Mouse (Mus musculus): ENCODE data around the gene Aarsd1.
"Not testable (repeated sequence)": the region's sequence is repeated elsewhere in the genome, so short reads cannot be mapped to it uniquely, and the experiment has no call there.

Gene Aarsd1

DNA sequence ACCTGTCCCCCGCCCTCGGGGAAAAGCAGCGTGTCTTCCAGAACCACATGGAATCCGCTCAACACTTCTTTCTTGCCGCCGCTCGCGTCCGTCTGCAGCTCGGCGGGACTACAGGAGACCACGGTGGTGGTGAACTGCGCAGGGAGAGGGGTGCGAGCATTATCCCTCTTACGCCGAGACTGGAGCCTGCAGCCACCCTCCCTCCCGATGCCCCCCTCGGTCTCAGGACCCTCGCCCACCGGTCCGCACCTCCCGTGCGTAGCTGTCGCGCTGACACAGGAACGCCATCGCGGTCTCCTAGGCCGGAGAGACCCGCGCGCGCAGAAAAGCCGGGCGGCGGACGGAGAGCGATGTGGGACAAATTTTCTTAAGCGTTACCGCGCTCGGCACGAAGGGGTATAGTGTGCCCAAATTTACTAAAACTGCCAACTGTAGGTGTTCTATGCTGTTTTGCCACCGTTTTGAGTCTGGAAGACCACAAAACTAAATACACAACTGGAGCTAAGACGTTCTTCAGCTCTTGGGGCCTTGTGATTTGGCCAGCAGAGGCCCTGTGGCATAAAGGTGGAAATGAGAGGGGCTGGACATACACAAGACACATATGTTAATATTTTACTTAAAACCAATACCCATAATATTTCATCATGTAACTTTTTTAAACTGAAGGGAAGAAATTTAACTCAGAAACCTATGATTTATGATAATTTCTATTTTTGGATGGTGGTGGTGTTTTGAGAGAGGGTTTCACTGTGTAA, at the start of gene Aarsd1:
TSS of gene Aarsd1 (minus strand) at position 515 of the 755 bp plus-strand sequence.
- peak; percentile 88 for DNase-seq (ENCODE audit: low spot score)

DNA sequence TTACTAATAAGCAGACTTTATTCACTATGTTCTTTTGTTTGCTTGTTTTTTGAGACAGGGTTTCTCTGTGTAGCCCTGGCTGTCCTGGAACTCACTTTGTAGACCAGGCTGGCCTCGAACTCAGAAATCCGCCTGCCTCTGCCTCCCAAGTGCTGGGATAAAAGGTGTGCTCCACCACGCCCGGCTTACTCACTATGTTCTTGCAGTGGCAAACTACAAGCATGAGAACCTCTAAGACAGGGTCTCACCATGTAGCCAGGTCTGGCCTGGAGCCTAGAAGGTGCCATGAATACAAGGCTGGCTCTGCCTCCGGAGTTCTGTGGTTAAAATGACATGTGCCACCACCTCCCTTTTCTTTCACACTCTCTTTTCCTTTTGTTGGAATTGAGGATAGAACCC, 49.1 kb upstream of the Aarsd1 start:
- not testable (repeated sequence) for DNase-seq (ENCODE audit: low spot score)

DNA sequence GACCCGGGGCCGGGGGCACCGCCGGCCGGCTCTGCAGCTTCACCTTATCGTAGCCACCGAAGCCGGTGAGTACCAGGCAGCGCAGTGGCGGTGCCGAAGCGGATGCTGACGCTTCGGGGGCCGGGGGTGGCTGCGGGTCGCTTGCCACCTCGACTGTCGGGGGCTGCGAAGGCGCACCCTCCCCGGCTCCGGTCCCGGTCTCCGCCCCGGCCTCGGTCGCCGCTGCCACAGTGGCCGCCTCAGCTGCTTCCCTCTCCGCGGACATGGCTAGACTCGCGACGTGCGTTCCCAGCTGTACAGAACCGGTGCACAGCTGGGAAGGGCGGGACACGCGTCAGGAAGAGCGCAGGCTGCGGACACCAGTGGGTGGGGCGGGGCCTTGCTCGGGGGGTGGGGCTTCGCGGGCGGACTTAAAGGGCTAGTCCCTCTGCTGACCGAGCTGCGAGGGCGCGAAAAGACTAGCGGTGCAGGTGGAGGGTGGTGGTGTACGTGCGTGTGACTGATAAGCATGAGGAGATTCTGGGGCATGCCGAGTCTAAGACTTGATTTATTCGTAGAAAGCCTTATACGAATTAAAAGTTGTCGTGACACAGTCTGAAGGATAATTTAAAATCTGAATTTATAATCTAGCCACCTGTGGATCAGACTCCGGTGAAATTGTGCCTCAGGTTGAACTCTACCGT, 48.6 kb upstream of the Aarsd1 start, which contains the start of gene Vat1:
TSS of gene Vat1 (minus strand) at position 362 of the 683 bp plus-strand sequence.
- DNase-seq (ENCODE audit: low spot score) = peak; percentile 47

DNA sequence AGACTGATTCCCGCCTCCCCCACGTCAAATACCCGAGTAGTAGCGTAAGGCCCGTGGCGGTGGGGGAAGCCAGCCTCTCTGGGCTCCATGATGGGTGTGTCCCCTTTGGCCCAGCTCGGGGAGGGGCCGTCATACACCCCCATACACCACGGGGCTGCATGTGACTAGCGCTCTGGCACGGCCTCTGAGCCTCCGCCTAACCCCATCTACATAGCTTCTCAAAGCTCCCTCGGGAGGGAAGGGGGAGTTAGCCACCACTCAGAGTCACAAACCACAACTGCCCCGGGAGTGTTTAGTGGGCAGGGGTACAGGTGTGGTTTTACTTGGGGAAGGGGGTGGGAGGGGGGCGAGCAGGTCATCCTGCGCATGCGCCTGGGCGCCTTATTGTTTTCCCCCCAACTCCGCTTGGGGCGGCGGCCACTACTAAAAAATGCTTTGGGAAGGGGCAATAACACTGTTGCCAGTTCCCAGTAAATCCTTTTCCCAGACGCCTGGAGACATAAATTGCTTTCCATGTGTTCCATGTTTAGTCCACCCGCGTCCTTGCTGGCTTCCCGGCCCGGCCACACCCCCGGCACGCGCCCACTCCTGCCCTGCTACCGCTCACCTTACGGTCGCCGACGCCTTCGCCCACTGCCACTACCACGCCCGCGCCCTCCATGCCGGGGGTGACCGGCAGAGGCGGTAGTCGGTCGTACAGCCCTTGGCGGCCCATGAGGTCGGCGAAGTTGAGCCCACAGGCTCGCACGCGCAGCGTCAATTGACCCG, 47.9 kb upstream of the Aarsd1 start:
- DNase-seq (ENCODE audit: low spot score) = peak; percentile 57

DNA sequence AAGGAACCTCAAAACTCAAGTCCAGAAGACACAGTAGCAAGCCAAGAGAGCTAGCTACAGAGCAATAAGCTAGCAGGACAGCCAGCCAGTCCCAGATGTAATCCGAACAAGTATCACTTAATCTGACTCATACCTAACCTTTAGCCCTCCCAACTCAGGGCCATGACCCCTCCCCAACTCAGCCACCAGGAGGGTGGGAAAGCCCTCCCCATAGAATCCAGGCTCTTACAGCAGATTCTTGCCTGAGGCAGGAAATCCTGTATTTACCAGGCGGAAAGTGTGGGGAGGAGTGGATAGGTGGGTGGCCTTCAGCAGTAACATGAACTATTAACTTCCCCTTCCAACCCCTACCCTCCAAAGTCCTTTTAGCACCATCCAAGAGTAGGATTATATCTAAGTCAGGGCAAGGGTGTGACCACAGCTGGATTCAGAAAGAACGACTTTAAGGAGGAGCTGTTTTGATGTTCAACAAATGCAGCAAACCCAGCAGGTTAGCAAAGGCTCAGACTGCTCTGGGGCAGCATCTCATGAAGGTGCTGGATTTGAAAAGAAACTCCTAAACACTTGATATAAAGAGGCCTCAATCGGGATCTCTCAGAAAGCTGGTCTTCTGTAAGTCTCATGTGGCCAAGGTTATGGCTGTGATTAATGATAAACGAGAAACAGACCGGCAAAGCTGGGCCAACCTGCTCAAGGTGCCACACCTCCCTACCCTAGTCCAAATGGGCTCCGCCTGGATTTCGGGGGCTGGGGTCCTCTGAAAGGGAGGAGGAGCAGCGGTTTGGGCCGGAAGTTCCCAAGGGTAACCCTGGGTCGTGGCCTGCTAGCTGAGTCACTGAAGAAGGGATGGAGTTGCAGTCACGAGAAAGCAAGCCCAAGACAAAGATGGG, 47.0 kb upstream of the Aarsd1 start, which contains the start of gene Rnd2:
TSS of gene Rnd2 (plus strand) at position 789 of the 890 bp plus-strand sequence.
- DNase-seq (ENCODE audit: low spot score) = no peak

DNA sequence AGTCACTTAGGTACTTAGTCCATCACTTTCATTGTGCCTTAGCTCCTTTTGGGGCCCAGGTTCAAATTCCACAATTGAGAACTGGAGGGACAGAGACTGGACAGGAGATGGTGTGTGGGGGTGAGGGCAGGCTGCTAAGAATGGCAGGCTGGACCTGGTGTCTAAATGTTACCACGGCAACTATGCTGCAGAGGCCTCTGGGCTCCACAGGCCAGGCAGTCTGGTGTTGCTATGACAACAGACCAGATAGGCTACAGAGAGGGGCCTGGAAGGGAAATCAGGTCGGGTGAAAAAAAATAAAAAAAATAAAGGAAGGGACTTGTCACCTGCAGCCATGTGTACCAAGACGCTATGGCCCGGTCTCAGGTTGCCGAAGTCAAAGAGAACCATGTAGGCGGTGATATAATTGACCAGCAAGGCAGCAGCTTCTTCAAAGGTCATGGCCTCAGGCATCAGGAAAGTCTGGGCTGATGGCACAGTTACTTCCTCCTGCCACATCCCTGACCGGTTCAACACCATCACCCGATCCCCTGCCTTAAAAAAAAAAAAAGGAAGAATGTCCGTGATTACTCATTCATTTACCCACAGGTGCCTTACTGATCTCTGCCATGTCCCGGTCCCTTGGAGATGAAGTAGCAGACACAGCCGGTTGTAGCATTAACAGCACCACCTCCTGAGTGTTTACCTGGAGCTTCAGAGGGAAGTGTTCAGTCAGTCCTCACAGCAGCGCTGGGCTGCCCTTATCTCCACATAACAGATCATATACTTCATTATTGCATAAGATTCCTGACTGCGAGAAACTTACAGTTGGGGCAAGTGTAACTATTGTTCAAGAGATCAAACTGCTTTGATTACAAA, 45.4 kb upstream of the Aarsd1 start:
- no peak for DNase-seq (ENCODE audit: low spot score)

DNA sequence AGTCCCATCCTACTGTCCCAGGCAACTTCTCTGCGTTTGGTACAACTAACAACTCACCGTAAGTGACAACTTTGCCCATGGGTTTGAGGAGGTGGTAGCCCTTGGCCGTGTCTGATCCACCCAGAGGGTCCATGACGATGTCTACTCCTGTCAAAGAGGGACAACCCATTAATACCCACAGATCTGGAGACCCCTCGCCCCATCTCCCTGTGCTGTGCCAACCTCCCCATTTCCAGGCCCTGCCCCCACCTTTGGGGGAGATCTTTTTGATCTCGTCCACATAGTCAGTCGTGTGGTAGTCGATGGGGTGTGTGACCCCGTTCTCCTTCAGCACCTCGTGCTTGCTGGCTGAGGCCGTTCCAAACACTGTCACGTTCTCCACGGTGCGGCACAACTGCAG, 44.7 kb upstream of the Aarsd1 start:
- no peak for DNase-seq (ENCODE audit: low spot score)

DNA sequence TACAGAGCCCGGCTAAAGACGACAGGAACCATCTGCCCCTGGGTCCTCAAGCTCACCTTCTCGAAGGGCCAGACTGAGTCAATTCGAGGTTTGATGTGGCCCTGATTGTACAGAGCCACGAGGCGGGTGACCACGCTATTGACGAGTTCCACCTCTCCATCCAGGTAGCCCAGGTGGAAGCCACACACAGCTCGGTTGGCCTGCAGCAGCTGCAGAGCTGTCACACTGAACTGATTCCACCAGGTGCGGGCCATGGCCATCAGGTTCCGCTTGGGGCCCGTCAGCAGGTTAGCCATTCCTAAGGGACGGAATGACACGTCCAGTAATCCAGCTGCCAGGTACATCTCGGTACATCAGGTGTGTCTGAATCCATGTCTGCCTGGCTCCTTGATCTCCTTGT, 42.9 kb upstream of the Aarsd1 start:
- DNase-seq (ENCODE audit: low spot score) = no peak

DNA sequence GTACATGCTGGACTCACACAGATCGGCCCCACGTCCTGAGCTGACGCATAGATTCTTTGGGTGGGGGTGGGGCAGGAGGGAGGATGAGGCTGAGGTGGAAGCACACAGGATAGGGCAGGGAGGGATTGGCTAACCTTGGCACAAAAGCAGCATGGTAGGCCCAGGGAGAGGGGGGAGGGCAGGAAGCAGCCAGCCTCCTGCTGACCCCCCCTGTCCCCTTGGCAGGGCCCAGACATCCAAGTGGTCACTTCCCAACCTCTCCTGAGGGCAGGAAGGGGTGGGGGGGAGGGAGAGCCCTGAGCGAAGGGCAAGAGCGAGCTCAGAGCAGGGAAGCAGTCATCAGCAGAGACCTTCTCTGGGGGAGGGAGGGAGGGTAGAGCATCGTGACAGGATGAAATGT, 42.3 kb upstream of the Aarsd1 start:
- DNase-seq (ENCODE audit: low spot score) = no peak

DNA sequence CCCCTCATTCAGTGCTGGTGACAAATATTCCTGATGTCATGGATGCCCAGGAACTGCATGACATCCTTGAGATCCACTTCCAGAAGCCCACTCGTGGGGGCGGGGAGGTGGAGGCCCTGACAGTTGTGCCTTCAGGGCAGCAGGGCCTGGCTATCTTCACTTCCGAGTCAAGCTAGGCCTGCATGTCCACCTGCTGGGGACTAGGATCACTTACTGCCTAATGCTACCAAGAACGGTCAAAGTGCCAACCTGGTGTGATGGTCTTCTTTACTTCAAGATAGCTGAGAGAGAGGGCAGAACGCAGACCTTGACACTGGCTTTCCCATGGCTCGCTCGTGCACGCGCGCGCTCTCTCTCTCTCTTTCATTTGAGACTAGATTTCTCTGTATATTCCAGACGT, 40.8 kb upstream of the Aarsd1 start:
- DNase-seq (ENCODE audit: low spot score) = no peak

DNA sequence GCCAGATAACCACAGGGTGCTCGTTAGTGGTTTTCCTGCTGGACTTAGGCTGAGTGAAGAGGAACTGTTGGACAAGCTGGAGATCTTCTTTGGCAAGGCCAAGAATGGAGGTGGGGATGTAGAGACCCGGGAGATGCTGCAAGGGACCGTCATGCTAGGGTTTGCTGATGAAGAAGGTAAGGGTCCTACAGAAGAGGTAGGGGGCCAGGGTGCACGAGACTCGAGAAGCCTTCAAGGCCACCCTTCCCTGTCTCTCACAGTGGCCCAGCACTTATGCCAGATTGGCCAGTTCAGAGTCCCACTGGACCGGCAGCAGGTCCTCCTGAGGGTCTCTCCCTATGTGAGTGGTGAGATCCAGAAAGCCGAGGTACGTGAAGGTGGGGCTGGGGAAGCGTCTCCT, 40.2 kb upstream of the Aarsd1 start:
- DNase-seq (ENCODE audit: low spot score) = no peak

DNA sequence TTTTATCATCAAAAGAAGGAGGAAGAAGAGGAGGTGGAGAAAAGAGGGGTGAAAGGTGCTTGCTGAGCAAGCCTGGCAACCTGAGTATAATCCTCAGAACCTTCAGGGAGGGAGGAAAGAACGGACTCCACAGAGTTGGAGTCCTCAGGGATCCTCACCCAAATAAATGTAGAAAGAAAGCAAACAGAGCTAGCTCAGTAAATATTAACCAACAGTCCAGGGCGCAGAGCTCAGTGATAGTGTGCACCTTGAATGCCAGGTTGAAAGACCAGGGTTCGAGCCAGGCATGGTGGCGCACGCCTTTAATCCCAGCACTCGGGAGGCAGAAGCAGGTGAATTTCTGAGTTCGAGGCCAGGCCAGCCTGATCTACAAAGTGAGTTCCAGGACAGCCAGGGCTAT, 38.2 kb upstream of the Aarsd1 start:
- DNase-seq (ENCODE audit: low spot score) = no peak

DNA sequence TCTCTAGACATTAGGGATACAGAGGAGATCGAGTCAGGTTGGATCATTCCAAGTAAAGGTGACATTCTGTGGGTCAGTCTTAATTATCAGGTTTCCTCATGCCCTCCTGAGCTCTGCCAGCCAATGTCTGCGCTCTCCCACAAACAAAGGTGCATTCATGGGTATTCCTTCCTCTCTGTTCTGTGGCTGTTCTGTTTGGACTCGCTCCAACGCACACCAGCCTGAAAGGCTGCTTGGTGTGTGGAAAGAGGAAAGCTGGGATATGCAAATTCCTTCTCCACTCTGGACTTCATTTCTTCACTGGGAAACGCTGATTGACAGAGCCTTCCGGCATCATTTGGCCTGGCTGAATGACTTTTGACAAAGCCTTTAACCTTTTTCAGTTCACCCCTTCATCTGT, 37.3 kb upstream of the Aarsd1 start:
- DNase-seq (ENCODE audit: low spot score) = no peak

DNA sequence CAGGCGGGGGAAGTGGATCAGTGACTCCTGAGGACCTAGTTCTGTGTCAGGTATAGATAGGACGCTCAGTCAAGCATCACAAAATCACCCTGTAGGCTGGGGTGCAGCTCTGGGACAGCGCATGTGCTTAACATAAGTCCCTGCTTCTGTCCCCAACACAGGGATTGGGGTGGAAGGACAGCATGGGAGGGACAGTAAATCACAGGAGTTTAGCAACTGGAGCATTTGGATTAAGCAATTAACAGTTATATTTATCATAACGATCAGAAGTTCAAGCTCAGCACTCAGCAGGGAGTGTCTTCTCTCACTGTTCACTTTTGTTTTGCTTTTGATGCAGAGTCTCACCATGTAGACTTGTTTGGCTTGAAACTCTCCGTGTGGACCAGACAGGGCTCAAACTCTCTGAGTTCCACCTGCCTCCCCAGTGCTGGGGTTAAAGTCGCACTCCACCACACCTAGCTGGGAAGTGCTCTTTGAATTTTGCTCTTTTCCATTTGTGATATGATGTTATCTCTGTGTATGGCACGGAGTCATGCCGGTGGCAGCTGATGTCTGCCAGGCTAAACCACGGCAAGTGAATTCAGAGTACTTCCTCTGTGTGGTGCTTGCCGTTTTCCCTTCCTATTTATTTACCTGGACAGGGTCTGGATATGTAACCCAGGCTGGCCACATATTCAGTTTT, 34.8 kb upstream of the Aarsd1 start:
- no peak for DNase-seq (ENCODE audit: low spot score)

DNA sequence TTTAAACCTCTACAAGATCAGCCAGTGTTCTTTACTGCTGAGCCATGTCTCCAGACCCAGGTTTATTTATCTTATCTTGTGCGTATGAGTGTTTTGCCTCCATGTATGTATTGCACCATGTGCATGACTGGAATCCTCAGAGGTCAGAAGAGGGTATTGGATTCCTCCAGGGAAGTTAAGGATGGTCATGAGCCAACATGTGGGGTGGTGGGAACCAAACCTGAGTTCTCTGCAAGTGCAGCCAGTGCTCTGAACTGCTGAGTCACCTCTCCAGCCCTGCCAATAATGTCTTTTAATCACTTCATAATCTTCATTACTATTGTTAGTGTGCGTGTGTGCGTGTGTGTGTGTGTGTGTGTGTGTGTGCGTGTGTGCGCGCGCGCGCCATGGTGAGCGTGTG, 34.1 kb upstream of the Aarsd1 start:
- no peak for DNase-seq (ENCODE audit: low spot score)

DNA sequence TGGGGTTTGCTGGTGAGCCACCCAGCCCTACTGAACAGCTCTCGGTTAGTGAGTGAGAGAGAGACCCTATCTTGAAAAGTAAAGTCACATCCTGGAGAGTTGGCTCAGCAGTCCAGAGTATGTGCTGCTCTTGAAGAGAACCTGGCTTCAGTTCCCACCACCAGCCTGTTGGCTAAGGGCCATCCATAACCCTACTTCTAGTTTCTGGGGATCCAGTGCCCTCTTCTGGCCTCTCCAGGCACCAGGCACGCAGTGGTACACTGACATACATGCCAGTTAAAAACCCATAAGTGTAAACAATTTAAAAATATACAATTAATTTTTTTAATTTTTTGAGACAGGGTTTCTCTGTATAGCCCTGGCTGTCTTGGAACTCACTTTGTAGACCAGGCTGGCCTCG, 33.0 kb upstream of the Aarsd1 start:
- no peak for DNase-seq (ENCODE audit: low spot score)

DNA sequence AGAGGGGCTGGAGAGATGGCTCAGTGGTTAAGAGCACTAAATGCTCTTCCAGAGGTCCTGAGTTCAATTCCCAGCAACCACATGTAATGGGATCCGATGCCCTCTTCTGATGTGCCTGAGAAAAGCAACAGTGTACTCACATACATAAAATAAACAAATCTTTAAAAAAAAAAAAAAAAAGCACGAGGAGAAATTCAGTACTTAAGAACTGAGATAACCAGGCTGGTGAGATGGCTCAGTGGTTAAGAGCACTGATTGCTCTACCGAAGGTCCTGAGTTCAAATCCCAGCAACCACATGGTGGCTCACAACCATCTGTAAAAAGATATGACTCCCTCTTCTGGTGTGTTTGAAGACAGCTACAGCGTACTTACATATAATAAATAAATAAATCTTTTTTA, 32.2 kb upstream of the Aarsd1 start:
- not testable (repeated sequence) for DNase-seq (ENCODE audit: low spot score)

DNA sequence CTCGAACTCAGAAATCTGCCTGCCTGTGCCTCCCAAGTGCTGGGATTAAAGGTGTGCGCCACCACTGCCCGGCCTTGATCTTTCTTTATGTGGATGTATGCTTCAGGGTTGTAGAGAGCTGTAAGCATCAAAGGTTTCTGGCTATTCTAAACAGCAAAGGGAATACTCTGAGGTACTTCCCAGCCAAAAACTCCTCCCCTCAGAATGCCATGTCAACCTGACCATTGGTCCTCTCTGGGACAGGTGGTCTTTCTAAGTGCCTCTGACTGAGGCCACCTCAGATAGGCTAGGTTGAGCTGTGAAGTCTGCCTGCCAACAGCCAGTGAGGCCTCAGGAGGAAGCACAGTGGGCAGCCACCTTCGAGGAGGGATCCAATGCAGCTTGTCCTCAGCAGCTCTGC, 31.5 kb upstream of the Aarsd1 start:
- no peak for DNase-seq (ENCODE audit: low spot score)

DNA sequence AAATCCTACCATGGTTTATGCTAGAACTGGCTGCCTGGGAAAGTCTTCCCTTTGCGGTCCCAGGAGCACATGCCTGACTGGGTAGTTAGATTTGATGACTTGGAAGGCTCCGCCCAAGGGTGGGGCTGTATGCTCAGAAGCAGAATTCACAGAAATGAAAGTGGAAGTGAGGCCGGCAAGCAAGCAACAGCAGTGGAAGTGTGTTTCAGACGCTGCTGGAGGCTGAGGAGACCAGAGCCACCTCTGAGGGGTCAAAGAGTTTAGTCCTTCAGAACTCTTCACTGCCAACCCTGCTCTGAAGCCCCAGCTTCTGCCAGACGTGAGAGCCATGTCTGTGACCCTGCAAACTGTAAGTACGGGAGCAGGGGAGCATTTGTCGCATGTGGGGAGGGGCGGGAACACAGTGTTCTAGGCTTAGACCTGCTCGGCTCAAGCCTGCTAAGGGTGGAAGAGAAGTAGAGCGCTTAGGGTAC, 30.9 kb upstream of the Aarsd1 start, which contains the start of gene Ifi35:
TSS of gene Ifi35 (plus strand) at position 134 of the 473 bp plus-strand sequence.
- DNase-seq (ENCODE audit: low spot score) = no peak

DNA sequence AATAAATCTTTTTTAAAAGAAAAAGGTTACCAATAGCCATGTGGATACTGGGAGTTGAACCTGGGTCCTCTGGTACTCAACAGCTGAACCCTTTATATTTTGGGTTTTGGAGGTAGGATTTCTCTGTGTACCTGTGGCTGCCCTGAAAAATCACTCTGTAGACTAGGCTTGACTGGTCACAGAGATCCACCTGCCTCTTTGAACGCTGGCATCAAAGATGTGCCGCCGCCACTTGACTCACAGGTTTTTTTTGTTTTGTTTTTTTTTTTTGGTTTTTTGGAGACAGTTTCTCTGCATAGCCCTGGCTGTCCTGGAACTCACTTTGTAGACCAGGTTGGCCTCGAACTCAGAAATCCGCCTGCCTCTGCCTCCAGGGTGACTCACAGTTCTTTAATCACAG, 30.4 kb upstream of the Aarsd1 start:
- no peak for DNase-seq (ENCODE audit: low spot score)

Data from ovary, postnatal 14 days (tissue).